Mouse (Mus musculus): ENCODE results near the gene Gm12216. TPM values are rescaled to one million over a fixed set of nuclear protein-coding genes. Genes with fewer than 3 reads are reported as not detected.
A peak's percentile ranks its signal among the peaks of the same experiment; 100 is the strongest.

Gm12216 gene
- polyA plus RNA-seq, 1 experiment from 2014 or later: 0.14 TPM

DNA sequence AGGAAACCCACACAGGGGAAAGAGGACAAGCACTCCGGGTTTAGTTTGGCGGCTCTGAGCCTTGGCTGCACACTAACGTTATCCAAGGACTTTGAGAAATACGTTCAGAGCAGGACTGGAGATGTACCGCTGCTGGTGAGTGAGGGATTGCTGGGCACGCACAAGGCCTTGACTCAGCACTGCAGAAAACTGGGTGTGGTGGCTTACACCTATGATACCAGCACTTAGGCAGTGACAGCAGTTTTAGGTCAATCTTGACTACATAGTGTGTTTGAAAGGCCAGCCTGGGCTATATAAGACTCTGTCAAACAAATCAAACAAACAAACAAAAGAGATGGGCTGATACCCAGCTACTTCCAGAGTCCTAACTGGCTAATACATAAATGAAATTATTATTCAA, 55.6 kb downstream of the Gm12216 start:
- no peaks in the 10 kb centered on the region for H3K36me3 ChIP-seq
- no peak overlapping the region for H3K9ac ChIP-seq
- H3K4me2 ChIP-seq: no peak overlapping the region
- no peak overlapping the region for H3K27ac ChIP-seq
- DNase-seq (no peak), ATAC-seq (ENCODE audit: low read depth) (no peak)
- H3K27me3 ChIP-seq: no peaks in the 10 kb centered on the region
- 53% methylated on average over 6 of the region's 6 CpGs for WGBS (ENCODE audit: insufficient replicate concordance)
- peaks cover 12% of the 10 kb centered on the region for H3K4me1 ChIP-seq (replicated peaks)
- H3K4me3 ChIP-seq (replicated peaks): no peak overlapping the region
- no peaks in the 10 kb centered on the region for H3K9me3 ChIP-seq (replicated peaks)

DNA sequence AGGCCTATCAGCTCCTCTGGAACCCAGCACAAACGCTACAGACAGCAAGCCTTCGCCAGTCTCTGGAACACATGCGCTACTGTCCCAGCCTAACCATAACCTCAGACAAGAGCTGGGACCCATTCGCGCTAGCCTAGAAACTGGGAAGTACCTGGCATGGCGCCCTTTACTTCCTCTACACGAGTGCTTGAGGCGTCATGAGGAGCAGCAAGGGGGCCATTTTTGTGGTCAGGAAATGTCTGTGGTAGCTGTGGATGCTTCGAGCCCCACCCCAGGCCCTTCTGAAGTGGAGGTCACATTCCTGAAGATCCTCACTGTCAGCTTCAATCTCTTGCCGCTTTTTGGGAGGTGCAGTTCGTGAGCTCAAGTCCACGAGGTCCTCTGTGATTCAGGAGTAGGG, 56.0 kb downstream of the Gm12216 start:
- no peak for ATAC-seq (ENCODE audit: low read depth)
- 40% methylated on average over 12 of the region's 12 CpGs for WGBS (ENCODE audit: insufficient replicate concordance)
- DNase-seq: no peak

DNA sequence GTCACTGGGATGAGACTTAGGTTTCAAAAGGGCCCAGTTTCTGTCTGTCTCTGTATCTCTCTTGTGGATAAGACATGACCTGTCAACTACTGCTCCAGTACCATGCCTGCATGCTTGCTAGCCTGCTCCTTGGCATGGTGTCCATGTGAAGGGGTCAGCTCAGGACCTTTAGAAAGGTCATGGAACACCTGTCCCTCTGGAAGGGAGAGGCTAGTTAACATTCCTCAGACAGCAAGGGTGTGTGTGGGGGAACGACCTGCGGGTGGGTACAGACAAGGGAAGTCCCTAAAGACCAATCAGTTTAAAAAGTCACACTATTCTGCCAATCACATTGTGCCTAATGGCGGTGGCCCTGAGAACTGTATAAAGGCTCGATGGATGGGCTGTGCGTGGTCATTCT, 58.1 kb downstream of the Gm12216 start:
- Histone ChIP-seq H3K4me3 (replicated peaks) (no peak overlapping the region), H3K27ac (no peak overlapping the region), H3K4me1 (replicated peaks) (peaks cover 29% of the 10 kb centered on the region), H3K36me3 (no peaks in the 10 kb centered on the region), H3K9ac (no peak overlapping the region), H3K27me3 (no peaks in the 10 kb centered on the region), H3K4me2 (no peak overlapping the region), H3K9me3 (replicated peaks) (no peaks in the 10 kb centered on the region)
- WGBS (ENCODE audit: insufficient replicate concordance): 68% methylated on average over 5 of the region's 5 CpGs
- DNase-seq (no peak), ATAC-seq (ENCODE audit: low read depth) (no peak)

More for the DNA sequence above, 56.0 kb downstream of the Gm12216 start:
- Histone ChIP-seq H3K4me3 (replicated peaks) (no peak overlapping the region), H3K9me3 (replicated peaks) (no peaks in the 10 kb centered on the region), H3K27ac (no peak overlapping the region), H3K4me2 (no peak overlapping the region), H3K36me3 (no peaks in the 10 kb centered on the region), H3K4me1 (replicated peaks) (peaks cover 14% of the 10 kb centered on the region), H3K9ac (no peak overlapping the region), H3K27me3 (no peaks in the 10 kb centered on the region)

DNA sequence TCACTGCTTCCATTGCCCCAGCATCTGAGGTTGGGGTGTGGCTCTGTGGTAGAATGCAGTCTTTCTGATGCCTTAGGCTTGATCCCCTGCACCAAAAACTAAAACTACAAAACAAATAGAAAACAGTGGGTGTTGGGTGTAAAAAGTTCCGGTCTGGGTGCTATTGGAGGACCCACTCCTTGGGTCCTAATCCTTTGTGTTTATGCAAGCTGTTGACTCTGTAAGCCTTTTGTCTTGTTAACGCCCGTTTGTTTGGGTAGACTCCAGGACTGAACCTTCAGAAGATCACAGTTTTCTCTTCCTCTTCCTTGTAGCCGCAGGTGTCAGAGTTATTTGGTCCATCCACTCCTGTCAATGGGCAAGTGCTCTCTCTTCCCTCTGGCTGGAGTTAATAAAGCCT, 59.0 kb downstream of the Gm12216 start:
- no peak overlapping the region for H3K4me2 ChIP-seq
- DNase-seq: no peak
- WGBS (ENCODE audit: insufficient replicate concordance): 57% methylated on average over 4 of the region's 4 CpGs
- no peak for ATAC-seq (ENCODE audit: low read depth)
- no peak overlapping the region for H3K27ac ChIP-seq
- no peaks in the 10 kb centered on the region for H3K27me3 ChIP-seq
- no peak overlapping the region for H3K4me3 ChIP-seq (replicated peaks)
- H3K36me3 ChIP-seq: no peaks in the 10 kb centered on the region
- H3K9me3 ChIP-seq (replicated peaks): no peaks in the 10 kb centered on the region
- peaks cover 32% of the 10 kb centered on the region for H3K4me1 ChIP-seq (replicated peaks)
- no peak overlapping the region for H3K9ac ChIP-seq

- no peak for ATAC-seq (ENCODE audit: low read depth)
- no peak for DNase-seq
- WGBS (ENCODE audit: insufficient replicate concordance): 69% methylated on average over 10 of the region's 10 CpGs
- Histone ChIP-seq H3K9me3 (replicated peaks) (no peaks in the 10 kb centered on the region), H3K4me2 (no peak overlapping the region), H3K9ac (no peak overlapping the region), H3K4me3 (replicated peaks) (no peak overlapping the region), H3K27ac (no peak overlapping the region), H3K36me3 (no peaks in the 10 kb centered on the region), H3K27me3 (no peaks in the 10 kb centered on the region), H3K4me1 (replicated peaks) (peaks cover 43% of the 10 kb centered on the region)
Observed at GRCm38 (mm10) chr11:53798041-53798711, 60.9 kb downstream of the Gm12216 start.

GRCm38 (mm10) chr11:53797386-53797920, 61.6 kb downstream of the Gm12216 start:
- Histone ChIP-seq H3K27ac (peak overlapping the region; percentile 86; the same call in 1 of the 2 replicates), H3K4me3 (replicated peaks) (no peak overlapping the region), H3K9ac (no peak overlapping the region), H3K4me2 (no peak overlapping the region), H3K9me3 (replicated peaks) (no peaks in the 10 kb centered on the region), H3K4me1 (replicated peaks) (peaks cover 41% of the 10 kb centered on the region), H3K36me3 (no peaks in the 10 kb centered on the region), H3K27me3 (no peaks in the 10 kb centered on the region)
- ATAC-seq (ENCODE audit: low read depth) (no peak), DNase-seq (no peak)
- WGBS (ENCODE audit: insufficient replicate concordance): 63% methylated on average over 6 of the region's 6 CpGs

DNA sequence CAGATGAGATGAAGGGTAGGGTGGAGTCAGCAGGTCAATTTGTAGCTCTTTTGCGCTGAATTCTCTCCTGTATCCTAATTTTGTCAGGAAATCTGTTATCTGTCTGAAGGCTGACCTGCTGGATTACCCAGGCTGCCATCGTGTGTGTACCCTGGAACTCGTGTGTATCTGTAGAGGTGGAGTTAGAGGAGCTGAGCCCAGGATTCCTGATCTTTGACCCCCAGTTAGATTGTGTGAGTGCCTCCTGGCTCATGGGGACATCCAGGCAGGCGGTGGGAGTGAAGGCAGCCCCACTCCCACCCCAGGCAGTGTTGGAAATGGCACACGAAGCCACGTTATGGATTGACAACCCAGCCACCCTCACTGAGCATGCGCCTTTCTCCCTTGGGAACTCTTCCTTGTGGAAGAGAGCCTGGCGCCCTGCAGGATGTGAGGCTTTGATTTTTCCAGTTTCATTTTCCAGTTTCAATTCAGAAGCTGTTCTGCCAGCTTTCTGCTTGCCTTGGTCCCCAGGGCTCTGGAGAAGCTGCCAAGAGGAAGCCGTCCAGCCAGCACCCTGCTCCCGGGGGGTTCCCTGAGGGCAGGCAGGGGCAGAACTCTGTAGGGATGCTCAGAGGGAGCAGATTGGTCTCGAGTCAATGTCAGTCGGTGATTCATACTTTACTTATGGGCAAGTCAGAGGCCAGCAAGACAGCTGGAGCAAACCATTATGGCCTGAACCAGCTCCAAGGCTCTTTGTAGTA, 62.5 kb downstream of the Gm12216 start:
- Histone ChIP-seq H3K36me3 (no peaks in the 10 kb centered on the region), H3K9ac (no peak overlapping the region), H3K27ac (peak overlapping the region; percentile 86), H3K4me1 (replicated peaks) (peaks cover 41% of the 10 kb centered on the region), H3K27me3 (no peaks in the 10 kb centered on the region), H3K4me3 (replicated peaks) (no peak overlapping the region), H3K4me2 (peak overlapping the region; percentile 29), H3K9me3 (replicated peaks) (no peaks in the 10 kb centered on the region)
- DNase-seq: no peak
- WGBS (ENCODE audit: insufficient replicate concordance): 48% methylated on average over 12 of the region's 12 CpGs
- peak; percentile 13 for ATAC-seq (ENCODE audit: low read depth)

GRCm38 (mm10) chr11:53795813-53796212, 63.2 kb downstream of the Gm12216 start:
- Histone ChIP-seq H3K36me3 (no peaks in the 10 kb centered on the region), H3K4me1 (replicated peaks) (peaks cover 41% of the 10 kb centered on the region), H3K9ac (no peak overlapping the region), H3K4me3 (replicated peaks) (no peak overlapping the region), H3K27ac (peak overlapping the region; percentile 86), H3K27me3 (no peaks in the 10 kb centered on the region), H3K9me3 (replicated peaks) (no peaks in the 10 kb centered on the region), H3K4me2 (0 out of 2 replicates have a peak overlapping the region, but pooled peaks have one; percentile 8)
- 50% methylated on average over 8 of the region's 8 CpGs for WGBS (ENCODE audit: insufficient replicate concordance)
- no peak for DNase-seq
- no peak for ATAC-seq (ENCODE audit: low read depth)

DNA sequence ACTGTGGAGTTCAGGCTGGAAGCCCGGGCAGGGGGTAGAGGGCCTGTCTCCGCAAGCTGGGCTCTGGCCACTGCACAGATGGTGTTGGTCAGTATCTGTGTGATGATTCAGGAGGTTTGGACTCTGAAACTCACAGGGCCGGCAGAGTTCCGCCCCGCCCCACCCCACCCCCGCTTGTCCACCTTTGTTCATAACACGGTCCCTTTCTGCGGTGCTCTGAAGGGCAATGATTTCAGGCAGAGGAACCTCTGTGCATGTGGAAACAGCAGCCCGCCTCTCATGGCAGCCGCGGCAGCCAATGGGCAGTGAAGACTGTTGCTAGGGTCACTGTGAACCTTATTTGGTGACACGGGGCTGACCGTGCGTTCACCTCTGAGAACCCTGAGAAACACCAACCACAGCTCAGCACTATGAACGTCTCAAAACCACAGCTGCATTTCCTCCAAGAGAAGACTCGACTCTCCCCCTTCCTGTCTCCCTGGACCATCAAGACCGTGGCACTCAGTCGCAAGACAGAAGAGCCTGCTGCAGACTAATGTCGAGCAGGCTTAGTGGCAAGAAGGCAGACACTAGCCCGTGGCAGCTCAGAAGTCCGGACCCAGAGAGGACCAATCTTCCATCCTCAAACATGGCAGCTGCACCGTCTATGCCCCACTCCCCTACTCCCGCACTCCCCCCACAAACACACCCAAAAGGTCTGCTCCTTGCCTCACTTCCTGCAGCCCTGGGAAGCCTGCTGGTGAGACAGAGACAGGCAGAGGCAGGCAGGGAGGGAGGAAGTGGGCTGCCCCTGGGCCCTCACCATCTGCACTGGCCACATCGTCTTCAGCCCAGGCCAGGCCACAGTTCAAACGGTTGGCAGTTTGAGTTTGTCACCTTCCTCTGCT, 64.1 kb downstream of the Gm12216 start:
- Histone ChIP-seq H3K4me2 (peak overlapping the region; percentile 46), H3K9ac (0 out of 2 replicates have a peak overlapping the region, but pooled peaks have one; percentile 29), H3K27me3 (no peaks in the 10 kb centered on the region), H3K27ac (peak overlapping the region; percentile 86), H3K4me1 (replicated peaks) (peaks cover 42% of the 10 kb centered on the region), H3K36me3 (no peaks in the 10 kb centered on the region), H3K4me3 (replicated peaks) (0 out of 2 replicates have a peak overlapping the region, but pooled peaks have one; percentile 8), H3K9me3 (replicated peaks) (no peaks in the 10 kb centered on the region)
- DNase-seq: peak; percentile 20
- ATAC-seq (ENCODE audit: low read depth): peak; percentile 73
- 6% methylated on average over 25 of the region's 25 CpGs for WGBS (ENCODE audit: insufficient replicate concordance)

GRCm38 (mm10) chr11:53794015-53794414, 65.0 kb downstream of the Gm12216 start:
- Histone ChIP-seq H3K9me3 (replicated peaks) (no peaks in the 10 kb centered on the region), H3K4me3 (replicated peaks) (no peak overlapping the region), H3K27ac (peak overlapping the region; percentile 86), H3K4me2 (peak overlapping the region; percentile 46; the same call in 1 of the 2 replicates), H3K4me1 (replicated peaks) (peaks cover 50% of the 10 kb centered on the region), H3K27me3 (no peaks in the 10 kb centered on the region), H3K9ac (no peak overlapping the region), H3K36me3 (no peaks in the 10 kb centered on the region)
- no peak for ATAC-seq (ENCODE audit: low read depth)
- no peak for DNase-seq
- 27% methylated on average over 3 of the region's 3 CpGs for WGBS (ENCODE audit: insufficient replicate concordance)

DNA sequence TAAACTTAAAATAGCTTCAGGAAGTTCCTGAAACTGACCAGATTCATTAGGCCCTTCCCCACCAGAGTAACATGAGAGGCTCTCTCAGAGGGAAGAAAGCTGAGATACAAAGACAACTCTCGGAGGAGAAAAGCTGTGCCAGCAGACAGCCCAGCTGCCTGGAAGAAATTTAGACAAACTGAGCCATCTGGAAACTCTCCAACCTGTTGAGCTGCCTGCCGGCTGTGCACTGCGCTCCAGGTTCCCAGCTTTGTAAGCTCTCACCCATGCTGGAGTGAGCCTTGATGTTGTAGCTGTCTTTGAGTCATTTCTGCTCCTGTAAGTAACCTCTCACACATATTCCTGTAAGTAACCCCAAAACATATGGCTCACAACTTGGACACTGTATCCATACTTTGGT, 66.1 kb downstream of the Gm12216 start:
- Histone ChIP-seq H3K9ac (no peak overlapping the region), H3K4me2 (no peak overlapping the region), H3K36me3 (no peaks in the 10 kb centered on the region), H3K27me3 (no peaks in the 10 kb centered on the region), H3K27ac (no peak overlapping the region), H3K4me1 (replicated peaks) (peaks cover 51% of the 10 kb centered on the region), H3K4me3 (replicated peaks) (no peak overlapping the region), H3K9me3 (replicated peaks) (no peaks in the 10 kb centered on the region)
- DNase-seq (no peak), ATAC-seq (ENCODE audit: low read depth) (no peak)
- 72% methylated on average over 3 of the region's 3 CpGs for WGBS (ENCODE audit: insufficient replicate concordance)
